Mouse (Mus musculus): ENCODE data around the gene Hist1h2bh. TPM values are rescaled to one million over a fixed set of nuclear protein-coding genes. Genes with fewer than 3 reads are reported as not detected.

Gene Hist1h2bh
- polyA plus RNA-seq, 1 experiment from 2014 or later, result 0.76 TPM

Small RNAs within 50 kb of the gene (microRNA-seq; reads per million reads assigned to microRNA genes)
- gene Gm44297 (not detected), gene Gm44359 (not detected), gene Gm44394 (not detected), gene n-TStga1 (1.1 reads per million)

Other genes starting within 250 kb of the Hist1h2bh start
- 61.4 and 61.8 TPM in 2 replicates for gene Zfp322a, start 174.2 kb downstream of the Hist1h2bh start, polyA plus RNA-seq (2015; fragmentation: Nextera tagmentation; extraction: Ambion mirVana)
- gene Abt1, start 119.5 kb downstream of the Hist1h2bh start, polyA plus RNA-seq (2015; fragmentation: Nextera tagmentation; extraction: Ambion mirVana), result 12.4 and 13.4 TPM in 2 replicates
- gene Btn1a1, start 77.5 kb downstream of the Hist1h2bh start, polyA plus RNA-seq (2015; fragmentation: Nextera tagmentation; extraction: Ambion mirVana), result not detected in 2 replicates
- 0.08 and 0.21 TPM in 2 replicates for gene Btn2a2, start 54.5 kb downstream of the Hist1h2bh start, polyA plus RNA-seq (2015; fragmentation: Nextera tagmentation; extraction: Ambion mirVana)
- 5.2 and 6.4 TPM in 2 replicates for gene Hist1h4h, start 12.3 kb downstream of the Hist1h2bh start, polyA plus RNA-seq (2015; fragmentation: Nextera tagmentation; extraction: Ambion mirVana)
- 9.5 and 10.0 TPM in 2 replicates for gene Hist1h2af, start 9.5 kb downstream of the Hist1h2bh start, polyA plus RNA-seq (2015; fragmentation: Nextera tagmentation; extraction: Ambion mirVana)
- 10.0 and 11.6 TPM in 2 replicates for gene Hist1h3g, start 8.0 kb downstream of the Hist1h2bh start, polyA plus RNA-seq (2015; fragmentation: Nextera tagmentation; extraction: Ambion mirVana)
- 1.2 and 1.3 TPM in 2 replicates for gene Hist1h3f, start 660 bp upstream of the Hist1h2bh start, polyA plus RNA-seq (2015; fragmentation: Nextera tagmentation; extraction: Ambion mirVana)
- 1.6 and 2.2 TPM in 2 replicates for gene Hist1h4f, start 8.3 kb upstream of the Hist1h2bh start, polyA plus RNA-seq (2015; fragmentation: Nextera tagmentation; extraction: Ambion mirVana)
- 0.54 and 0.68 TPM in 2 replicates for gene Hist1h1d, start 9.9 kb upstream of the Hist1h2bh start, polyA plus RNA-seq (2015; fragmentation: Nextera tagmentation; extraction: Ambion mirVana)
- 4.6 and 6.9 TPM in 2 replicates for gene Hist1h3e, start 19.0 kb upstream of the Hist1h2bh start, polyA plus RNA-seq (2015; fragmentation: Nextera tagmentation; extraction: Ambion mirVana)
- 120 and 139 TPM in 2 replicates for gene Hist1h2ae, start 27.8 kb upstream of the Hist1h2bh start, polyA plus RNA-seq (2015; fragmentation: Nextera tagmentation; extraction: Ambion mirVana)
- 8.9 and 11.5 TPM in 2 replicates for gene Hist1h2bg, start 28.0 kb upstream of the Hist1h2bh start, polyA plus RNA-seq (2015; fragmentation: Nextera tagmentation; extraction: Ambion mirVana)
- 10.3 and 11.2 TPM in 2 replicates for gene Hist1h2bf, start 30.8 kb upstream of the Hist1h2bh start, polyA plus RNA-seq (2015; fragmentation: Nextera tagmentation; extraction: Ambion mirVana)
- 3.8 and 4.8 TPM in 2 replicates for gene Hist1h2ad, start 31.0 kb upstream of the Hist1h2bh start, polyA plus RNA-seq (2015; fragmentation: Nextera tagmentation; extraction: Ambion mirVana)
- 8.8 TPM in 2 replicates for gene Hist1h3d, start 32.4 kb upstream of the Hist1h2bh start, polyA plus RNA-seq (2015; fragmentation: Nextera tagmentation; extraction: Ambion mirVana)
- gene Hist1h4d, start 38.2 kb upstream of the Hist1h2bh start, polyA plus RNA-seq (2015; fragmentation: Nextera tagmentation; extraction: Ambion mirVana), result 160 and 172 TPM in 2 replicates
- gene Hist1h2be, start 77.7 kb upstream of the Hist1h2bh start, polyA plus RNA-seq (2015; fragmentation: Nextera tagmentation; extraction: Ambion mirVana), result 2.6 and 2.9 TPM in 2 replicates
- gene Hist1h1e, start 79.2 kb upstream of the Hist1h2bh start, polyA plus RNA-seq (2015; fragmentation: Nextera tagmentation; extraction: Ambion mirVana), result 25.7 and 29.7 TPM in 2 replicates
- gene Hist1h2ac, start 140.6 kb upstream of the Hist1h2bh start, polyA plus RNA-seq (2015; fragmentation: Nextera tagmentation; extraction: Ambion mirVana), result 1.0 and 1.3 TPM in 2 replicates
- 34.1 and 41.4 TPM in 2 replicates for gene Hist1h2bc, start 140.8 kb upstream of the Hist1h2bh start, polyA plus RNA-seq (2015; fragmentation: Nextera tagmentation; extraction: Ambion mirVana)
- gene Hist1h1t, start 152.4 kb upstream of the Hist1h2bh start, polyA plus RNA-seq (2015; fragmentation: Nextera tagmentation; extraction: Ambion mirVana), result not detected in 2 replicates
- gene Hist1h4c, start 155.1 kb upstream of the Hist1h2bh start, polyA plus RNA-seq (2015; fragmentation: Nextera tagmentation; extraction: Ambion mirVana), result 6.5 and 7.9 TPM in 2 replicates
- gene Hfe, start 167.5 kb upstream of the Hist1h2bh start, polyA plus RNA-seq (2015; fragmentation: Nextera tagmentation; extraction: Ambion mirVana), result 2.2 and 2.8 TPM in 2 replicates
- gene Hist1h1c, start 195.4 kb upstream of the Hist1h2bh start, polyA plus RNA-seq (2015; fragmentation: Nextera tagmentation; extraction: Ambion mirVana), result 17.8 and 20.5 TPM in 2 replicates
- gene Hist1h3c, start 202.2 kb upstream of the Hist1h2bh start, polyA plus RNA-seq (2015; fragmentation: Nextera tagmentation; extraction: Ambion mirVana), result 8.8 and 10.8 TPM in 2 replicates
- 3.0 and 5.5 TPM in 2 replicates for gene Hist1h2bb, start 203.3 kb upstream of the Hist1h2bh start, polyA plus RNA-seq (2015; fragmentation: Nextera tagmentation; extraction: Ambion mirVana)
- gene Hist1h2ab, start 207.7 kb upstream of the Hist1h2bh start, polyA plus RNA-seq (2015; fragmentation: Nextera tagmentation; extraction: Ambion mirVana), result 58.6 and 70.5 TPM in 2 replicates
- gene Hist1h3b, start 208.9 kb upstream of the Hist1h2bh start, polyA plus RNA-seq (2015; fragmentation: Nextera tagmentation; extraction: Ambion mirVana), result 17.0 and 19.6 TPM in 2 replicates
- 5.7 and 6.1 TPM in 2 replicates for gene Hist1h4b, start 213.6 kb upstream of the Hist1h2bh start, polyA plus RNA-seq (2015; fragmentation: Nextera tagmentation; extraction: Ambion mirVana)
- 0.64 and 1.1 TPM in 2 replicates for gene Hist1h4a, start 217.8 kb upstream of the Hist1h2bh start, polyA plus RNA-seq (2015; fragmentation: Nextera tagmentation; extraction: Ambion mirVana)
- gene Hist1h3a, start 219.0 kb upstream of the Hist1h2bh start, polyA plus RNA-seq (2015; fragmentation: Nextera tagmentation; extraction: Ambion mirVana), result 6.3 and 7.2 TPM in 2 replicates
- 4.6 and 6.0 TPM in 2 replicates for gene Hist1h1a, start 220.3 kb upstream of the Hist1h2bh start, polyA plus RNA-seq (2015; fragmentation: Nextera tagmentation; extraction: Ambion mirVana)
- 0.08 TPM in 1 of 2 replicates, not detected in the other for gene Trim38, start 226.5 kb upstream of the Hist1h2bh start, polyA plus RNA-seq (2015; fragmentation: Nextera tagmentation; extraction: Ambion mirVana)